Mouse (Mus musculus) Patski (cell line): ENCODE measurements around the gene Lhx4. TPM values are rescaled to one million over a fixed set of nuclear protein-coding genes. Genes with fewer than 3 reads are reported as not detected.

Experiments used
- ATAC-seq: fragments of 100-300 bp; one replicate; pipeline ENCODE4 v1.8.0; 2021
- CTCF ChIA-PET: fragments of 350-600 bp; sonication (Branson Sonifier 250); formaldehyde crosslinking; loops from one replicate; lab custom pipeline; 2022; ENCODE audit warnings: inconsistent platforms; lab: Charles Lee
- POLR2A ChIA-PET: fragments of 350-600 bp; sonication (Branson Sonifier 250); formaldehyde crosslinking; loops from one replicate; lab custom pipeline; 2022; ENCODE audit warnings: antibody characterized with exemption, inconsistent platforms; lab: Charles Lee
- DNase-seq: peaks from one replicate; pipeline ENCODE4 v3.0.0-alpha.2; 2011; ENCODE audit warnings: low read depth, low spot score
- H3K27me3 ChIP-seq: fragments of 371-371 bp; one replicate; pipeline ENCODE4 v1.5.1; 2021
- CTCF ChIP-seq: fragments of 100-300 bp; IDR thresholded peaks from one replicate; pipeline ENCODE4 v1.5.1; 2021
- in situ Hi-C: fragments of 300-500 bp; cut with MboI; formaldehyde crosslinking; loops from 3 replicates; pipeline ENCODE4 v1.11.1; 2018; ENCODE audit warnings: low pct_unique_long_range_greater_than_20kb, mixed read lengths
- polyA plus RNA-seq: library from polyadenylated mRNA; unstranded; gene quantifications from one replicate; pipeline ENCODE4 v1.2.3, GENCODE M21; 2021

Lhx4 gene
- polyA plus RNA-seq = not detected

DNA sequence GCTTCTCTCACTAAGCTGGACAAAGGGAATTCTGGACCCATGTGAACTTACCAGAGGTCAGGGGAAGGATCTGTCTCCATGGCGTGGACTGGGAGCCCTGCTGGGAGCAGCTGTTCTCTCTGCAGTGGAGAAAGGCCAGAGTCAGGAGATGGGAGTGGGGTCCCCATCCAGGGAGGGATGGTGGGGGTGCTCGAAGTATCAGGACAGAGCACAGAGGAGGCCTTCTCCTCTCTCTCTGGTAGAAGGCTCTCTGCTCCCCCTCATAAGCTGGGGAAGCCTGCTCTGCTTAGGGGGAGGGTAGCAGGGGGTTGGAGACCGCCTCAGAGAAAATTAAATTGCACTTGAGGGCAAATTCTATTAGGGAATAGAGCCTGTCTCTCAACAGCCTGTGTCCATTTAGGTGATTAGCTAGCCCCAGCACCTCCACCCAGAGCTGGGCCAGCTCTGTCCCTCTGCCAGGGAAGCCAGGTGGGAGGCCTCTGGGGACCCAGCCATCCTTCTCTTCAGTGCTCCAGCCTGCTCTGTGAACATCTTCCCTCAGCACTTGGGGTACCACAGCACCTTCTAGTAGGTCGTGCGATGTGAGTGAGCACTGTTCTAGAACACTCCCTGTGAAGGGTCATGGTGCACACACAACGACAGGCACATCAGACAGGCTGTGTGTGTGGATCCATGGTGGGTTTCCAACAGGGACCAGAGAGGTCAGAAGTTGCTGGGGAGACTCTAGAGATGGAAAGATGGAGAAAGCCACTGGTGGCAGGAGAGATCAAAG lies at the start of gene Lhx4:
TSS of gene Lhx4 (minus strand) at position 201 of the 772 bp plus-strand sequence.
- no peak for ATAC-seq
- in situ Hi-C loops = no loop called here
- CTCF ChIA-PET = interaction anchor here (0.9 kb wide), 1 partner anchor 38 kb away, joined by 3 read pairs; no protein-coding TSS in a partner anchor
- DNase-seq = no peak
- peaks cover 29% of the 10 kb centered on the region for H3K27me3 ChIP-seq
- no peak for TF ChIP-seq CTCF
- POLR2A ChIA-PET = no interaction called here

DNA sequence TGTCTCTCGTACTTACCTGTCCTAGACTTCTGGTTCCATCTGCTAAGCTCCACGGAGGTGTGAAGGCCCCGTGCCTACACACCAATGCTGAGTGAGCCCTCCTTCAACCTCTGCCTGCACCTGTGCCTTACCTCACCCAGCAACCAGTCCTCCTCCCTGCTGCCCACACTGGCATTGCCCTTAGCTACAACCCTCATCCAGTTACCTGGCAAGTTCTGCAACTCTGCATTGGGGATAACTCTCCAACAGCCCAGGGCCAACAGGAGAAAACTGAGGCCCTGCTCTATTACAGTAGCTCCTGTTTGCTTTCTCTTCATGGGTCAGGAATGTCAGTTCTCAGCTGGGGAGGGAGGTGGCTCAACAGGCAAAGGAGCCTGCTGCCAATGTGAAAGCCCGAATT lies 46.5 kb upstream of the Lhx4 start:
- no peak for TF ChIP-seq CTCF
- in situ Hi-C loops = no loop called here
- DNase-seq (no peak), ATAC-seq (no peak)
- POLR2A ChIA-PET = no interaction called here
- no peaks in the 10 kb centered on the region for H3K27me3 ChIP-seq
- CTCF ChIA-PET = no interaction called here

DNA sequence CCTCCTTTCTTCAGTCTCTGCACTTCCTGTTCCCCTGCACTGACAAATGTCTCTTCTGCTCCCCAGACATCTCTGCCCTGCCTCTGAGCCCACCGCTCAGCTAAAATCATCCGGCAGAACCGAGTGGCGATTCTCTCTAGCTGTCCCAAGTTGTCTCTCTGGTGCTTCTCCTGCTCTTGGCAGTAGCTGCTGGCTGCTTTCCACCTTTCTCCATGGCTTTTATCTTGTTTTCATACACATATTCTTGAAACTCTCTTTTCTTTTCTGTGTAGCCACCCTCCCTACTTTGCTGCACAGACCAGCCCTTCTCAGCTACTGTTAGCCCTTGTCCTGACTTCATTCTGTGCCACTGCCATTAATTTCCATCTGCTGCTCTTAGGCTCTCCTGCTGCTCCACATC lies 45.9 kb upstream of the Lhx4 start:
- POLR2A ChIA-PET = no interaction called here
- in situ Hi-C loops = no loop called here
- DNase-seq = no peak
- ATAC-seq = no peak
- CTCF ChIA-PET = interaction anchor here (1.0 kb wide), 1 partner anchor 467 kb away, joined by 3 read pairs; no protein-coding TSS in a partner anchor
- no peak for TF ChIP-seq CTCF
- H3K27me3 ChIP-seq = no peaks in the 10 kb centered on the region

DNA sequence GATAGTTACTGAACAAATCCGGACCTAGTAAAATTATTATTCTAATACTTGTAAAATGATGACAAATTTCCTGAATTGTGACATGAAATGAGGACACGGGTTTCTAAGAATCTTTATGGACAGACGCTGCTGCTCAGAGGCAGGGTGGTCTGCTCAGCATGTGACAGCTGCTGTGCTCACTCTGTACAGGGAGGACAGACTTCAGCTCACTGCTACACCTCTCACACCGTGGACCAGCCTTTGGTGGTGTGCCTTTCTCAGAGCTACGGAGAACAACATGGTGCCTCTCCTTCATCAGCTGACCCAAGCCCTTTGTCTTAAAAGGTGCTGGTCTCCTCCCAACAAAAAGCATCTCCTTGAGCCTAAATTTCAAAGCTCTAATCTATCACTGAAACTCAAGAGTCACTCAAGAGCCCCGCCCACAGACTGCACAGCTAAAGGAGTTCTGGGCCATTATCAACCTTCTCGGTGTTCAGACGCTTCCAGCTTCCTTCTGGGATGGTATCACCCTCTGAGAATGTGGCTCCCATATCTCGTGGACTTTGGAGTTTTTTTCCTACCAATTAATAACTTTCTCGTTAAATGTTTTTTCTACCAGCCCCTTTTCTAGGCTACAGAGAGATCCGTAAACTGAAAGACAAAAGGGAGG lies 45.4 kb upstream of the Lhx4 start:
- no peak for TF ChIP-seq CTCF

DNA sequence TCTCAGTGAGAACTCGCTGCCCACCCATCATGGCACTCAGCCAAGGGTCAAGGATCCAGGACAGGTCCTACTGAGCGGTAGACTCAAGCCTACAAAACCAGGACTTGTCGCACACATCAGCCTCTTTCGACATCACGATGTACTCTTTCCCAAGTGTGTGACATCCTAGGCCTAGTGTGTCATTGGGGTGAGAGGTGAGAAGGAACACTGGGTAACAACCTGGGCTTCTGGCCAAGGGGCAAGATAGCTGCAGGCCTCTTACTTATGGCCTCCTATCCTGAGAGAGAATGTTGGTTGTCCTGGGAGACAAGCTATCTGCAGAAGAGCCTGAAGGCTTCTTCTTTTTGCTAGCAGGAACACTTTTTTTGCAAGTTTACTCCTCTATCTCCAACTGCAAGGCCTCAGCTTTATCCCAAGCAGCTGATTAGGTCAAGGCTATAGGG lies 44.3 kb upstream of the Lhx4 start:
- in situ Hi-C loops = no loop called here
- ATAC-seq (no peak), DNase-seq (no peak)
- H3K27me3 ChIP-seq = no peaks in the 10 kb centered on the region
- POLR2A ChIA-PET = no interaction called here
- CTCF ChIA-PET = interaction anchor here (1.0 to 1.5 kb wide), 4 partner anchors 11 to 221 kb away, joined by 3 to 5 read pairs (median 4); partner anchors contain the start of gene Qsox1
- no peak for TF ChIP-seq CTCF

More for the DNA sequence above, 45.4 kb upstream of the Lhx4 start:
- POLR2A ChIA-PET = no interaction called here
- no peaks in the 10 kb centered on the region for H3K27me3 ChIP-seq
- DNase-seq (no peak), ATAC-seq (no peak)
- CTCF ChIA-PET = interaction anchor here (1.0 to 1.5 kb wide), 3 partner anchors 12 to 466 kb away, joined by 3 to 5 read pairs (median 5); no protein-coding TSS in a partner anchor
- in situ Hi-C loops = no loop called here

DNA sequence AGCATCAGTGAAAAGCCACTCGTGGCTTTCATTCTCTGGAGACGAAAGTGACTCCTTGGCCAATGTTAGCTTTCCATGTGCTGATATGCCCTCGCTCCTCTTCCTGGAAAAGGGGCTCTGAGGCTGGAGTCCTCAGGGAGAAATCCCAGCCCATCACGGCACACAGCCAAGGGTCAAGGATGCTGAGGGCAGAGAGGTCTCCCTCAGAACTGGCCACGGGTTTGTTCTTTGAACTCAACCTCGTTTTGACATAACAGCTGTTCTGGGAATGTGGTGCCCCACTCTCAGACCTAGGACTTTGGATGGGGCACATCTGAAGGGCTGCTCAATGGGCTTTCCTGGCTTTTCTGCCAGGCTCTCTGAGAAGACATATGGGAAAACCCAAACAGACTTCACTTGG lies 43.4 kb upstream of the Lhx4 start:
- in situ Hi-C loops = no loop called here
- no peaks in the 10 kb centered on the region for H3K27me3 ChIP-seq
- ChIA-PET CTCF (interaction anchor here (0.9 to 1.0 kb wide), 2 partner anchors 10 to 42 kb away, joined by 3 read pairs; no protein-coding TSS in a partner anchor), POLR2A (no interaction called here)
- ATAC-seq = no peak
- TF ChIP-seq CTCF = no peak
- no peak for DNase-seq

DNA sequence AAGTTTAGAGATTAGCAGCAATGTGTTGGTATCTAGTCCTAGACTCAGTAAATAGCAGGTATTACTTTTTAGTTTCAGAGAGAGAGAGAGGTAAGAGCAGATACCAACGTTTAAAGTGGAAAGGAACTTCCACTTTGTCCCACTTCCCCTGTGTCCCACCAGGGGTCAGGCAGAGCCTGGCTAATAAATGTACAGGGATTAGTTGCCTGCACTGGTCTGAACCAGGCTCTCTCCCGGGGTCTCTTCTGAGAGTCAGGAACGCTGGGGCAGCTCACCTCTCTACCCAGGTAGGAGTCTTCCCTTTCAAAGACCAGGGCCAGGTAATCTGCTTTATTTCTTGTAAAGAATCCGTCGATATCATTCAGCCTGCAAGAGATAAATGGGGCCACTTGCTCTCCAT lies 40.4 kb upstream of the Lhx4 start:
- in situ Hi-C loops = no loop called here
- no peak for ATAC-seq
- TF ChIP-seq CTCF = no peak

DNA sequence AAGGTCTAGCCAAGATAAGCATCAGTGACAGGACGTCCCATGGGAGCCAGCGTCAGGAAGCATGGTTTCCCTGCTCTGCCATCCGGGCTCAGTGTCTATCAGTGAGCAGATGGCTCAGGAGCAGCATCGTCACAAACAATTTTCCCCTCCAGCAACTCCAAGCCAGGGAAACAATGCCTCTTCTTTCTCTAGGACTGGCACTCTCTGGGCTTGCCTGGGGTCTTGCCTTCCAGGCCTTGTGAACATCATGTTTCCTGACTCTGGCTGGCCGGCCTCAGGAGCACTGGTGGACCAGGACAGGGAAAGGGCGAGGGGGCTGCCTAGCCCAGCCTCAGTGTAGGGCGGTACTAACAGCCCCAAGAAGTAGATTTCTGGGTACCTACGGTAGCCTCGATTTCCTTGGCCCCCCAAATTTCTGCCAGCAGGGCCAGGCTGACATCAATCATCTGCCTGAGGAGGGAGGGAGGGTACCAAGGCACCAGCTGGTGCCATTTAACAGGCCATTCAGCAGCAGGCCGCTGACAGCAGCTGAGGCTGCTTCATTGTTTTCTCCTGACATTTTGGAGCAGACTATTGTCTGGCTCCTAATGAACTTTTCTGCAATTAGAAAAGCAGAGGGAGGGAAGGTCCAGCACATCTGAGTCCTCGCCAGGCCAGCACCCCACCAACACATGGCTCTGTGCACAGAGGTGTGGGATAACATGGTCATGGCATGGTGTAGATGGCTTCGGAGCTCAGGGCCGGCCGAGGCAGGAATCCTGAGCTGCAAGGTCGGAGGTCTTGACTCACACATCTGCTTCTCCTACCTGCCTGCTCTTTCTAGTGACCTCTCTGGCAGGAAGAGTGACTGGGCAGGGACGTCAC lies 38.9 kb upstream of the Lhx4 start:
- TF ChIP-seq CTCF = no peak
- in situ Hi-C loops = no loop called here
- ATAC-seq = no peak
- no peak for DNase-seq
- H3K27me3 ChIP-seq = no peaks in the 10 kb centered on the region
- ChIA-PET POLR2A (no interaction called here), CTCF (interaction anchor here (1.9 kb wide), 1 partner anchor 214 kb away, joined by 4 read pairs; no protein-coding TSS in a partner anchor)

More for the DNA sequence above, 40.4 kb upstream of the Lhx4 start:
- ChIA-PET POLR2A (no interaction called here), CTCF (interaction anchor here (1.6 kb wide), 1 partner anchor 54 kb away, joined by 4 read pairs; no protein-coding TSS in a partner anchor)
- no peak for DNase-seq
- H3K27me3 ChIP-seq = no peaks in the 10 kb centered on the region

DNA sequence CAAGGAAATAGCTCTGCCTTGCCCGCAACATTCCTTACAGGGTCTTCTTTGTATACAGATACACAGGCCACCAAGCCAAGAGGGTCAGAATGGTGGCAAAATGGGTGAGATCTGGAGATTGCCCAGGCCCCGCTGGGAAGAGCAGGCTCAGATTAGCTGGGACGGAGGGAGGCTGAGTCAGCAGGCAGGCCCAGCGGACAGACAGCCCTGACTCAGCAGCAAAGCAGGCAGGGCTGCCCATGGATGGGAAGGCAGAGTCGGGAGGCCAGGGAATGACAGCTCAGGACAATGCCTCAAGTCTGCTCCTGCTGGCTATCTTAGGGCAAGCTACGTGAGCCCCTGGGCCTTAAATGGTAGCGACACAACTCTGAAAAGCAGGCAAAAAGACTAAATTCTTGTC lies 34.4 kb upstream of the Lhx4 start:
- in situ Hi-C loops = loop anchor here (5.0 to 10.0 kb wide), 2 partner anchors 209 to 501 kb away; no protein-coding TSS in a partner anchor
- CTCF ChIA-PET = interaction anchor here (1.1 to 6.4 kb wide), 6 partner anchors 10 to 209 kb away, joined by 3 to 45 read pairs (median 5); no protein-coding TSS in a partner anchor
- no peaks in the 10 kb centered on the region for H3K27me3 ChIP-seq
- no peak for DNase-seq
- no peak for ATAC-seq
- POLR2A ChIA-PET = no interaction called here
- no peak for TF ChIP-seq CTCF
